Mouse (Mus musculus): ENCODE data around the gene Sh3bp5.
"Not testable (repeated sequence)": the region's sequence is repeated elsewhere in the genome, so short reads cannot be mapped to it uniquely, and the experiment has no call there.

Gene Sh3bp5

GRCm38 (mm10) chr14:31435930-31436693 is at the start of gene Sh3bp5:
Sh3bp5 (minus strand) TSS chr14:31436078.
- DNase-seq (ENCODE audit: low read depth, low spot score): peak; percentile 38

DNA sequence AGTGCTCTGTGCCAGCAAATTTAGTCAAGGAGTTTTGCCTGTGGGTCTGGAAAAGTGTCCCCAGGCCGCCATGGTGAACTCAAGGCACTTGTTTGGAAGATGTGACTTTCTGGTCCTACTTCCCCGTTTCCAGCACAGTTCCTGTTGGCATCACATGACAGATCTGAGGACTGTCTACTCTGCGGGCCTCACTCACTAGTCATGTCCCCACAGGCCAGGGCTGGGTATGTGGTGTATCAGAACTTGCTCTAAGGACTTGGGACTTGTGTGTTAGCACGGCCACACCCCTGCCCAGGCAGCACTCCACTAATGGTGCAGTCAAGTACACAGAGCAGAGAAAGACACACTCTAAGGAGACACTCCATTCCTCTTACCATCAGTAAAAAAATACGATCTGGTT is 46.5 kb upstream of the Sh3bp5 start:
- no peak for DNase-seq (ENCODE audit: low read depth, low spot score)

DNA sequence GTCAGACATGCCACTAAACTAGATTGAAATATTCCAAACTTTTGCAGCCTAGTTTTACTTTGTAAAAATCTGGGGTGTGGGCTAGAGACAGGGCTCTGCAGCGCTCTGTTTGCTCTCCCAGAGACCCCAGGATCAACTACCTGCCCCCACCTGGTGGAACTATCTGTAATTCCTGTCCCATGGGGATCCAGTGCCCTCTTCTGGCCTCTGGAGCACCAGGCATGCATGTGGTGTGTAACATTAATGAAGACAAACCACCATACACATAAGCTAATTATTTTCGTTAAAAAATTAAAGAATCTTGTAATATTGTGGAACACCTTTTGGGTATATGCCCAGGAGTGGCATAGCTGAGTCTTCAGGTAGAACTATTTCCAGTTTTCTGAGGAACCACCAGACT is 37.4 kb upstream of the Sh3bp5 start:
- no peak for DNase-seq (ENCODE audit: low read depth, low spot score)

GRCm38 (mm10) chr14:31472451-31473061 is 36.7 kb upstream of the Sh3bp5 start:
- peak; percentile 51 for DNase-seq (ENCODE audit: low read depth, low spot score)

DNA sequence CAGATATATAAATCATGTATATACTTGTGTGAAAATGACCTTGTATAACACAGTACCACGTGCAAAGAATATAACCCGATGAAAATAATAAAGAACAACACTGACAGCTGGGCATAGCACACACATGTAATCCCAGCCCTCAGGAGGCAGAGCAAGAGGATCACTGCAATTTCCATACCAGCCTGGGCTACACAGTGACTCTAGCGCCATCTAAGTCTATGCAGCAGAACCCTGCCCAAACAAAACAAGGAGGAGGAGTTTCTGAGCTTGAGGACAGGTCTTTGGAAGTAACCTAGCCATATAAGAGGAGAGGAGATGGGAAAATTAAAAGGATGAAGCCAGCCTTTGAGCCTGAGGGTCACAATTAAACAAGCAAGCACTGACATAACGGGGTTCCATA is 33.8 kb upstream of the Sh3bp5 start:
- no peak for DNase-seq (ENCODE audit: low read depth, low spot score)

DNA sequence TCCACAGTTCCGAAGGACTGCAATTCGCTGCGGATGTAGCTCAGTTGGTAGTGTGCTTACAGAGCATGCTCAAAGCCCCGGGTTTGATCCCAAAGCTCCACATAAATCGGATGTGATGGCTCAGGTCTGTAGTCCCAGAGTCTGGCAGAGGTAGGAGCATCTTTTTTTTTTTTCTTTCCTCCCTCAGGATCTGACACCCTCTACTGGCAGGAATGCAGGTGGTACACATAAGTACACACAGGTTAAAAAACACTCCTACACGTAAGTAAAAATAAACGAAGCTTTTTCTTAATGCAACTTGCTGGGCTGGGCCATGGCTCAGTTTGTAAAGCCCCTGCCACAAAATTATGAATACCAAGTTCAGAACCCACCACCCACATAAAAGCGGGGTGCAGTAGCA is 28.3 kb upstream of the Sh3bp5 start:
- DNase-seq (ENCODE audit: low read depth, low spot score): no peak

- DNase-seq (ENCODE audit: low read depth, low spot score): no peak
These were observed 27.0 kb upstream of the Sh3bp5 start for GRCm38 (mm10) chr14:31462886-31463285.

DNA sequence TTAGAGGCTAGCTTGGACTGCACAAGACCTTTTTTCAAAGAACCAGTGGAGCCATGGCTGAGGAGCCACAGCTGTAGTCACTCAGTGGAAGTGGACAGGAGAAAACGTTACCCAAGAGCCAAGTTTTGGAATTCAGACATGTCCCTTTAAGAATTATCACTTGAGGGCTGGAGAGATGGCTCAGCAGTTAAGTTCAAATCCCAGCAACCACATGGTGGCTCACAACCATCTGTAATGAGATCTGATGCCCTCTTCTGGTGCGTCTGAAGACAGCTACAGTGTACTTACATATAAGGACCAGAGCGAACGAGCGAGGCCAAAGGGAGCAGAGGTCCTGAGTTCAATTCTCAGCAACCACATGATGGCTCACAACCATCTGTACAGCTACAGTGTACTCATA is 26.3 kb upstream of the Sh3bp5 start:
- DNase-seq (ENCODE audit: low read depth, low spot score): not testable (repeated sequence)

DNA sequence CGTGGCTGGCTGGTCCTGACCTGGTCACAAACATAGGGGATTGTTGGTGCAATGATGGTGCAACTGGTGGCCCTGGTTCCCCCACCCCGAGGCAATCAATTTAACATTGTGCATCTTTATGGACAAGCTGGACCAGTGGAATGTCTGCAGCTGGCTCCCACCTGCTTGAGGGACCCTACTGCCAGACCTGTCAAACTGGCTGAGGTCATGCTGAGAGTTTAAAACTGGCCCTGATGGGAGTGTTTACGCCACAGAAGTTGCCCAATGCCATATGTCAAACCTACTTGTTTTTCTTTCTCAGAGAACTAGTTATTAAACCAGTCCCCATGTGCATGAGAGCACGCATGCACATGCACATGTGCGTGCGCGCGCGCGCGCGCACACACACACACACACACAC is 22.1 kb upstream of the Sh3bp5 start:
- no peak for DNase-seq (ENCODE audit: low read depth, low spot score)

GRCm38 (mm10) chr14:31456064-31456721 is 20.3 kb upstream of the Sh3bp5 start:
- DNase-seq (ENCODE audit: low read depth, low spot score): no peak

DNA sequence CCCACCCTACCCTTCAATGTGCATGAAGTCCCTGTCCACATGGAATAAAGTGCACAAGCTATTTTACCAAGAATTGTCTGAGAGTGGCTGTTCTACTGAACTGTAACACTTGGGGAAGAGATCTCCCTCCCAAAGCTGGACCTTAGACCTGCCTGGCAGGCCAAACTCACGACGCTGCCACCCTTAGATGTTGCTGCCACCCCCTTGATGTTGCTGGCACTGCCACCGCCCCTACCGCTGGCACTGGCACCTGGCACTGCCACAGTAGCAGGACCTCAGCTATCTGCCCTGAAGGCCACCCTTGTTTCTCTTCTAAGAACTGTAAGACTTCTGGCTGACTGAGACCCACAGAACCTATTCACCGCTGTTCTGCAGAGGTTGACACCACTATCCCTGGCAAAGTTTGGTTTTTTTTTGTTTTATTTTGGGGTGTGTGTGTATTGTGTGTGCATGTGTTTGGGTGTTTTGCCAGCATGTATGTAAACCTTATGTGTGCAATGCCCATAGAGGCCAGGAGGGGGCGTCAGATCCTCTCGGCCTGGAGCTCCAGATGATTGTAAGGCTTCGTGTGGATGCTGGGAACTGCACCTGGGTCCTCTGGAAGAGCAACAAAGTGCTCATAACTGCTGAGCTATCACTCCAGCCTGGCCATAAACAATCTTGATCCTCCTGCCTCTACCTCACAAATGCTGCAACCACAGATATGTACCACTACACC is 19.1 kb upstream of the Sh3bp5 start:
- no peak for DNase-seq (ENCODE audit: low read depth, low spot score)

- DNase-seq (ENCODE audit: low read depth, low spot score): not testable (repeated sequence)
These were observed 18.1 kb upstream of the Sh3bp5 start for GRCm38 (mm10) chr14:31453946-31454345.

DNA sequence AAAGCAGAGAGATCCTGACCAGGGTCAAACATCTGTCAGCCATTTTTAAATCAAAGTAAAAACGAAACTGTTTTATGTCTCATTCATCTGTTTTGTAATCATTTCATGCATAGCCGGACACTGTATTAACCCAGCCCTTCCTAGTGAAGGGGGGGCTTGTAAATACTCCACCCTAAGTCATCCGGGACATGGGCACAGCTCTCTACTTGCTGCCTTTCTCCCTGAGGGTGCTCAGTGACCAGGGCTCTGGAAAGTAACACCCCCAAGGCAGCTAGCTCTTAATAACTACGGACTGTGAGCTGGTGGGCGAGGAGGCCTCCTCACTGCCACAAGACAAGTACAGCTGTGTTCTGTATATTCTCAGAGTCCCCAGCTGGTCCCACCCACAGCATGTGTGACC is 13.1 kb upstream of the Sh3bp5 start:
- no peak for DNase-seq (ENCODE audit: low read depth, low spot score)

DNA sequence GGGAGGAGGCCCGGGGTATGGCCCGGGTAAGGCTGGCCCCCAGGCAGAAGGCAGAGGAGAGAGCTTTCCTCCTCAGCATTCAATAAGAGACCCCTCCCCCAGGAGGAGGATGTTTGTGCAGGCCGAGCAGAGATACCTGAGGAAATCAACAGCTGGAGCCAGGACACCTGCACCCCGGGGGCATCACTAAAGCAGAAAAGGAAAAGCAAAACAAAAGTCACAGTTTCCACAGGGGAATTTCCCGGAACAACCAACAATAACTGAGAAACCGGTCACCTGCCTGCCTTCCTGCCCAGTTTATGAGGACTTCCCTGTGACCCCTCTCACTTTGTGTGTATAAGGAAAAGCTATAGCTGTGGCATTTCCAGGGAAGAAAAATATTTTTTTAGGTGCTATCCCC is 7.7 kb upstream of the Sh3bp5 start:
- DNase-seq (ENCODE audit: low read depth, low spot score): no peak

DNA sequence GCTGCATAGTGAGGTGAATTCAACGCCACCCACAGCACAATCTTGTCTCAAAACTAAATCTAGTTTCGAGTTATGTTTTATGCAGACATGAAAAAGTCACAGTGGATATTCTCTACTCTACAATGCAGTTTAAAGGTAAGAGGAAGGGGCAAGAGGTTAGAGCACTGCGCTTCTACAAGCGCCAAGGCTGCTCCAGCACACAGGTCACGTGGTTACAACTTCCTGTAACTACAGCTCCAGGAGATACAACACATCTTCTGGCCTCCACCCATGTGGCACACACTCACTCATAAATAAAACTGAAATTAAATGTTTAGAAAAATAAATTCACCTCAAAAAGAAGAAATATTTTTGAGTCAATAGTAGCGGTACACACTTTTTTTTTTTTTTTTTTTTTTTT is 4.8 kb upstream of the Sh3bp5 start:
- no peak for DNase-seq (ENCODE audit: low read depth, low spot score)

DNA sequence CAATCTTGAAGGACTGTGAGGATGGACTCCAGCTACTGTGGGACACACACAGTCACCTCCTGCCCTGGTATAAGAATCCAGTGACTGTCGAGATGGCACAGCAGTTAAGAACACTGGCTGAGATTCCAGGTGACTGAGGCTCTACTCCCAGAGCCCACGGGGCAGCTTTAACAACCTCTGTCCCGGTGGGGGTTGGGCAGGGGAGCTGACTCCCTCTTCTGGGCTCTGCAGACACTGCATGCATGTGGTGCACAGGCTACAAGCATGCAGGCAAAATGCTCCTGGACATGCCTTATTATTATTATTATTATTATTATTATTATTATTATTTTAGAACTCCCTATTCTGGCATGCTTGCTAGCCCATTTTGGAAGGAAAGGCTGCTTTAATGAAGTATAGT is 4.4 kb upstream of the Sh3bp5 start:
- no peak for DNase-seq (ENCODE audit: low read depth, low spot score)

DNA sequence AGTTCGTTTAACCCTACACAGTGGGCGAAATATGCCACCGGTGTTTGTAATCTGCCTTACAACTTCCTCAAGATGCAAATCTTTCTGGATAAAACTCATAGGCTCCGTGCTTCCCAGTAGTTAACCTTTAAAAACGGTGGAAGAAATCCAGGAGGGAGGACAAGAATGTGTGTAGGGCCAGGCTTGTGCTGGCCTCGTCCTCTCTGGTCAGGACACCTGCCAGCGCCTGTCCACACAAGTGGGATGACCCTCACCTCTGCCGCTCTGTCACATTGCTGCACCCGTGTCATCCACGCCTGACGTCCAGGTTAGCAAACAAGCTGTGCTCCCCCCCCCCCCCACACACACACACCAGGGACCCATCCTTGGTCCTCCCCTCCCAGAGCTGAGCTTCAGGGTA is 3.4 kb upstream of the Sh3bp5 start:
- DNase-seq (ENCODE audit: low read depth, low spot score): no peak

DNA sequence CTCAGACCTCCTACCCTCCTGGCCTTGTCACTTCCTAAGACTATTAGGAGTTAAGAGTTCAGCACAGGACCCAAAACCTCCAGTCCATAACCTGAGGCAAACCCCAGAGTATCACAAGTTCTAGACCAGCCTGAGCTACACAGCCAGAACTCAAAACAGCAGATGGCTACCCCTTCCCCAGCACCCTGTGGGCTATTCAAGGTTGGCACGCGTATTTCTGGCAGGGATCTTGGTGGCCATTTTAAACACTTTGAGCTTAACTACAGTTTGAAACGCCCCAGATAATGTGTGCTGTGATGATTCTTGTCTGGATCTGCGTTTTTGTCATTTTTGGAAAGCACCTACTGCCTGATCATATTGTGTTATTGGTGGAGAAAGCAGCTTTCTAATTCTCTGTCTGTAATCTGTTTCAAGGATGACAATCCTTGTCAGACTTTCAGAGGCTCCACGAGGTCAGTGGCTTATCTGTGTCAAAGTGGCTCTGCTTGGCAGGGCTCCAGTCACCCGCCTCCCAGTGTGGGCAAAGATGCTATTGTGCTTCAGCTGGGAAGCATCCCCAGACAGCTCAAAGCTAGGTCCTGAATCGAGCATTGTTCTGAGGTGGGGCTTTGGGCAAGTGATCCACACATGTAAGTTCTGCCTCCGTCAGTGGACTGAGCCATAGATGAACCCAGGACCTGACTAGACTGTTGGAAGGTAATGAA is 2.1 kb upstream of the Sh3bp5 start:
- DNase-seq (ENCODE audit: low read depth, low spot score): no peak

DNA sequence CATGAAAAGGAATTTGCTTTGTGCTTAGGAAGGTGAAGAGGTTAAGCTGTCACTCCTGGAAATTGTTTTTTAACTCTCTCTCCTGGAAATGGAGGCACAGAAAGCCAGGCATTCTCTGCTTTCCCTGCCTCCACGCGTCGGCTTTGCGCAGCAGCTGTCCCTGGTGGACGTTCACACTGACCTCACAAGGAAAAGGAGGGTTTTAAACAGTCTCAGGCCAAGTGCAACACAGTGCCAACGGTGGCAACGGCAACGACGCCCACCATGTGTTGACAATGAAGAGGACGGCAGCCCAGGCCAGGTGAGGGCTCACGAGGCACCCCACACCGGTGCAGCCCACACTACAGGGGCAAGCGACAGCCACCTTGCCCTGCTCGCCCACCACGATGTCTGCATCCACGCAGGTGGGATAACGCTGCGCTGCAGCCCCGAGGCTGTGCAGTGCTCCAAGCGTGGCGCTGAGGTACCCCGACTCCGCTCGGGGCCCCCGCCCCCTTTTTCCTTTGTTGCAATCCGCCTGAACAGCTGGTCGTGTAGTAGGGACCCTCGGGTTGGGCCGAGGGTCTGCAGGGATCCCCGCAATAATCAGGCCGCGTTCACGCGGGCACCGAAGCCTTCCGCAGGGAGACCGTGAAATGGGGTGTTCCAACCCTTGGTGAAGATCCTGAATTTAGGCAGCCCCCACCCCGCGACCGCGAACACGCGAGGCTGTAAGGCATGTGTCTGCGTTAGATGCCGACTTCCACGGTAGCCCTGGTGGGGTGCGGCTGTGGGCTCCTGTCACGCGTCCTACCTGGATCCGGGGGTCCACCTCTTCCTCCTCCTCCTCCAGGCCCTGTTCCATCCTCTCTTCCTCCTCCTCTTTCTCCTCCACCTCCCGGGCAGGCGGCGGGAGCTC is 611 bp downstream of the Sh3bp5 start:
- DNase-seq (ENCODE audit: low read depth, low spot score): no peak

GRCm38 (mm10) chr14:31434426-31434825 is 1.5 kb downstream of the Sh3bp5 start:
- DNase-seq (ENCODE audit: low read depth, low spot score): no peak
